Mouse (Mus musculus) c-Kit-positive CD71-negative TER-119-negative erythroid progenitor cells, embryonic 14.5 days (primary cell): ENCODE results near the gene Nlrp4b.
"Not testable (repeated sequence)": the region's sequence is repeated elsewhere in the genome, so short reads cannot be mapped to it uniquely, and the experiment has no call there.

Source experiments
- DNase-seq: peaks from one replicate; pipeline ENCODE4 v3.0.0-alpha.2; 2013; ENCODE audit warnings: low read depth

Nlrp4b gene

DNA sequence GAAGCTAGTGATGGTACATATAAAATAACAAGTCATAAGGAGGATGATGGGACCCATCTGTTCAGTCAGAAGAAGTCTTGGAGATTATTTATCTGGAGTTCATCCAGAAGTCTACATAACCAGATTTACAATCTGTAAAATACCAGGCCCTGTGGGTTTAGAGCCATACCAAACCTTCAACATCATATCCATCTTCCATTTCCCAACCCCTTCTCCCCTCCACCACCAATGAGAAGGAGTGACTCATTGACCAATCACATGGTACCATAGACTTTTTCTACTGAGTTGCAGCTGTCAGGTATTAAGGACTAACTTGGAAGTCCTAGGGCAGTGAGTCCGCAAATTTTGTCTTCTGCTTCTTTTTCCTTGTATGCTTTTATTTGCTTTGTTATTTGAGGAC lies at the start of gene Nlrp4b:
Gene Nlrp4b (plus strand): TSS at position 301 of the 400 bp plus-strand sequence.
- no peak for DNase-seq

DNA sequence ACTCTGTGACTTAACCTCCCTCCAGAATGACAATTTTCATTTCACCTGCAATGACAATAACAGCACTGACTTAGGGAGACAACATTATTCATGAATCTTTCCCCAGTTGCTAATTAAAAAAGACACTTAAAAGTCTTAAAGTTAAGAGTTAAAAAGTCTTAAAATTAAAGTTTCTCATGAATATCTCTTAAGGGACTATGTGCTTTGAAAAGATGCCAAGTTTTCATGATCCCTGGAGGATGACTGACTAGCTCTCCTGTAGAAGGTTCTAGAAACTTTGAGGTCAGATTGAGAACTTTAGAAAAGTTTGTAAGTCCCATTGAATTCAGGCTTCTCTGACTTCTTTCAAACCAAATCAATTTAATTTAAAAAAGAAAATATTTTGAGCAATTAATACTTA lies 66.7 kb downstream of the Nlrp4b start, which contains the start of gene Vmn1r71:
Gene Vmn1r71 (minus strand): TSS at position 101 of the 400 bp plus-strand sequence.
- no peak for DNase-seq

DNA sequence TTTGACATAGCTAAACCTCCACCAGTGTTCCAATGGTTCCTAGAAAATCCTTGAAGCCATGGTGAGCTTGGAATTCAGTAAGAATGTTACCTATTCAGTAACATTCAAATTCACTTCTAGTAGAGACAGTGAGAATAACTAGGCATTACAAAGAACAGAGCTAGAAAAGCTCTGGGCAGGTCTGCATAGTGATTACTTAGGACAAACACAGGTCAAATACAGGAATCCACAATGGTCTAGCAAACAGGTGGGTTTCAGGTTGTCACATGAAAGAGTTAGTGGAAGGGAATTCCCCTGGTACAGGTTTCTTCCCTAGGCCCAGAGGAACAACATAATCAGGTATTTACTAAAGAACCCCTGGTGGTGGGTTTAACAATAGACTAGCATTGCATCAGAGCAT lies 70.0 kb downstream of the Nlrp4b start:
- not testable (repeated sequence) for DNase-seq
